Mouse (Mus musculus) forebrain, embryonic 13.5 days (tissue): ENCODE results near the gene Rpusd1. TPM values are rescaled to one million over a fixed set of nuclear protein-coding genes. Genes with fewer than 3 reads are reported as not detected.

ENCODE experiments used
- ATAC-seq: fragments of 200-750 bp; cut with Nextera tagmentation; 2 replicates; pipeline ENCODE4 v1.8.0; 2017
- H3K27ac ChIP-seq: fragments of 300-500 bp; sonication (generic); 2 replicates; pipeline ENCODE4 v1.5.1; 2015; ENCODE audit warnings: inconsistent platforms, mild to moderate bottlenecking, moderate library complexity
- H3K27me3 ChIP-seq: fragments of 300-500 bp; sonication (generic); 2 replicates; pipeline ENCODE4 v1.6.1; 2015; ENCODE audit warnings: mild to moderate bottlenecking, inconsistent platforms
- H3K36me3 ChIP-seq: fragments of 300-500 bp; sonication (generic); 2 replicates; pipeline ENCODE4 v1.6.1; 2015; ENCODE audit warnings: mild to moderate bottlenecking, inconsistent platforms; ENCODE audit not compliant: poor library complexity, severe bottlenecking
- H3K4me1 ChIP-seq: fragments of 300-500 bp; sonication (generic); 2 replicates; pipeline ENCODE4 v1.6.1; 2015; ENCODE audit warnings: inconsistent platforms
- H3K4me2 ChIP-seq: fragments of 300-500 bp; sonication (generic); 2 replicates; pipeline ENCODE4 v1.6.1; 2015; ENCODE audit warnings: inconsistent platforms, mild to moderate bottlenecking, moderate library complexity
- H3K4me3 ChIP-seq: fragments of 300-500 bp; sonication (generic); 2 replicates; pipeline ENCODE4 v1.5.1; 2015; ENCODE audit warnings: mild to moderate bottlenecking, inconsistent platforms
- H3K9ac ChIP-seq: fragments of 300-500 bp; sonication (generic); 2 replicates; pipeline ENCODE4 v1.6.1; 2015; ENCODE audit warnings: mild to moderate bottlenecking, inconsistent platforms
- H3K9me3 ChIP-seq: fragments of 300-500 bp; sonication (generic); replicated peaks from 2 replicates; pipeline ENCODE4 v1.6.1; 2016; ENCODE audit warnings: inconsistent platforms
- WGBS: fragments of 180-500 bp; shearing (Covaris S2); methylation state at CpG from one replicate; pipeline ENCODE4 v1.1.7; 2015; 5-methylcytosine and 5-hydroxymethylcytosine counted together
- polyA plus RNA-seq: library from polyadenylated mRNA; unstranded; fragments of >200 nt; fragmentation: Nextera tagmentation; extraction: Ambion mirVana; gene quantifications from 2 replicates; pipeline ENCODE4 v1.2.1, GENCODE M21; 2015

The Rpusd1 gene
- polyA plus RNA-seq, 1 experiment from 2014 or later = 22.3 TPM

- Histone ChIP-seq H3K9me3 (no peaks in the 10 kb centered on the region), H3K27ac (no peak overlapping the region), H3K4me2 (no peak overlapping the region), H3K9ac (no peak overlapping the region), H3K4me3 (no peak overlapping the region), H3K4me1 (peaks cover 9% of the 10 kb centered on the region), H3K27me3 (peaks cover 37% of the 10 kb centered on the region), H3K36me3 (peaks cover 22% of the 10 kb centered on the region)
- ATAC-seq = no peak
- 5% methylated on average over 6 of the region's 6 CpGs for WGBS
These were observed 11.3 kb upstream of the Rpusd1 start for GRCm38 (mm10) chr17:25716130-25716529.

- Histone ChIP-seq H3K4me2 (peak within 1 kb of the TSS; percentile 61), H3K9ac (peak within 1 kb of the TSS; percentile 38), H3K27me3 (peaks cover 37% of the 10 kb centered on the region), H3K4me1 (peaks cover 9% of the 10 kb centered on the region), H3K36me3 (peaks cover 29% of the 10 kb centered on the region), H3K27ac (no peak within 1 kb of the TSS), H3K4me3 (peak within 1 kb of the TSS; percentile 35), H3K9me3 (no peaks in the 10 kb centered on the region)
- ATAC-seq = peak; percentile 33; the same call in 1 of the 2 replicates
- WGBS = under 1% methylated on average over 45 of the region's 45 CpGs
These were observed 10.5 kb upstream of the Rpusd1 start, which contains the start of gene Gng13 for GRCm38 (mm10) chr17:25716711-25717637. Gene Gng13, plus strand, starts transcription at chr17:25717171.

GRCm38 (mm10) chr17:25717691-25718090 lies 9.8 kb upstream of the Rpusd1 start:
- Histone ChIP-seq H3K4me2 (peak overlapping the region; percentile 61), H3K36me3 (peaks cover 36% of the 10 kb centered on the region), H3K9ac (peak overlapping the region; percentile 38; the same call in 1 of the 2 replicates), H3K27ac (no peak overlapping the region), H3K27me3 (peaks cover 37% of the 10 kb centered on the region), H3K4me1 (peaks cover 9% of the 10 kb centered on the region), H3K9me3 (no peaks in the 10 kb centered on the region), H3K4me3 (peak overlapping the region; percentile 35)
- no peak for ATAC-seq
- 11% methylated on average over 6 of the region's 6 CpGs for WGBS

GRCm38 (mm10) chr17:25721476-25721875 lies 6.0 kb upstream of the Rpusd1 start:
- ATAC-seq = no peak
- H3K4me3 ChIP-seq = no peak overlapping the region
- 95% methylated on average over 5 of the region's 5 CpGs for WGBS
- H3K27ac ChIP-seq = no peak overlapping the region
- peaks cover 55% of the 10 kb centered on the region for H3K36me3 ChIP-seq
- H3K4me1 ChIP-seq = peaks cover 22% of the 10 kb centered on the region
- no peak overlapping the region for H3K4me2 ChIP-seq
- peaks cover 18% of the 10 kb centered on the region for H3K27me3 ChIP-seq
- H3K9me3 ChIP-seq = no peaks in the 10 kb centered on the region
- no peak overlapping the region for H3K9ac ChIP-seq

GRCm38 (mm10) chr17:25723470-25723869 lies 4.0 kb upstream of the Rpusd1 start:
- Histone ChIP-seq H3K36me3 (peaks cover 55% of the 10 kb centered on the region), H3K9me3 (no peaks in the 10 kb centered on the region), H3K27ac (no peak overlapping the region), H3K27me3 (no peaks in the 10 kb centered on the region), H3K4me3 (no peak overlapping the region), H3K4me2 (no peak overlapping the region), H3K9ac (no peak overlapping the region), H3K4me1 (peaks cover 26% of the 10 kb centered on the region)
- no peak for ATAC-seq
- 96% methylated on average over 19 of the region's 19 CpGs for WGBS

GRCm38 (mm10) chr17:25723919-25724318 lies 3.6 kb upstream of the Rpusd1 start:
- H3K36me3 ChIP-seq = peaks cover 58% of the 10 kb centered on the region
- no peak overlapping the region for H3K4me3 ChIP-seq
- WGBS = 77% methylated on average over 7 of the region's 7 CpGs
- H3K4me1 ChIP-seq = peaks cover 30% of the 10 kb centered on the region
- H3K4me2 ChIP-seq = no peak overlapping the region
- H3K27ac ChIP-seq = no peak overlapping the region
- ATAC-seq = no peak
- no peaks in the 10 kb centered on the region for H3K27me3 ChIP-seq
- no peak overlapping the region for H3K9ac ChIP-seq
- H3K9me3 ChIP-seq = no peaks in the 10 kb centered on the region

DNA sequence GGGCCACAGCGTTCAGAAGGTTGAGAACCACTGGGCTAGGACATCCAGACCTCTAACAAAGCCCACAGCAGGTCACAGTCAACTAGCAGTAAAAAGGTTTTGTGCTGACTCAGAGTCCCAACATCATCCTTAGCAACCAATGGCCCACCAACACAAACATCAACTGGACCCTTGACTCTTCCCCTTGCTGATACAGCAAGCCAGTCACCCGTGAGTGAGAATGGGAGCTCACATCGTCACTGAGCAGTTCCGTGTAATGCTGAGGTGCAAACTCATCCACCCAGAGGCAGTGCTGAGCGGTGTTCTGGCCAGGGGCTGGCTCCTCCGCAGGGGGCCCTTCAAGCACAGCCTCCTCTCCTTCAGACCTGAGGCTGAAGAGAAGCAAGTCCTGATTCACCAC lies 2.2 kb upstream of the Rpusd1 start:
- no peaks in the 10 kb centered on the region for H3K9me3 ChIP-seq
- H3K4me1 ChIP-seq = peaks cover 32% of the 10 kb centered on the region
- H3K4me3 ChIP-seq = no peak overlapping the region
- WGBS = 82% methylated on average over 6 of the region's 6 CpGs
- H3K36me3 ChIP-seq = peaks cover 53% of the 10 kb centered on the region
- H3K27ac ChIP-seq = no peak overlapping the region
- H3K9ac ChIP-seq = no peak overlapping the region
- no peaks in the 10 kb centered on the region for H3K27me3 ChIP-seq
- no peak overlapping the region for H3K4me2 ChIP-seq
- no peak for ATAC-seq

GRCm38 (mm10) chr17:25728009-25728270 lies 470 bp downstream of the Rpusd1 start:
- Histone ChIP-seq H3K4me1 (peaks cover 32% of the 10 kb centered on the region), H3K9ac (peak overlapping the region; percentile 80), H3K4me2 (peak overlapping the region; percentile 95), H3K27ac (no peak overlapping the region), H3K27me3 (no peaks in the 10 kb centered on the region), H3K9me3 (no peaks in the 10 kb centered on the region), H3K36me3 (peaks cover 38% of the 10 kb centered on the region), H3K4me3 (peak overlapping the region; percentile 62)
- no peak; the same call in none of the 2 replicates for ATAC-seq
- 18% methylated on average over 4 of the region's 4 CpGs for WGBS

GRCm38 (mm10) chr17:25732082-25732481 lies 4.6 kb downstream of the Rpusd1 start:
- H3K27me3 ChIP-seq = no peaks in the 10 kb centered on the region
- H3K9me3 ChIP-seq = no peaks in the 10 kb centered on the region
- H3K27ac ChIP-seq = no peak overlapping the region
- H3K4me1 ChIP-seq = peaks cover 13% of the 10 kb centered on the region
- H3K9ac ChIP-seq = no peak overlapping the region
- peaks cover 21% of the 10 kb centered on the region for H3K36me3 ChIP-seq
- ATAC-seq = no peak
- H3K4me3 ChIP-seq = no peak overlapping the region
- H3K4me2 ChIP-seq = no peak overlapping the region
- WGBS = 25% methylated on average over 2 of the region's 2 CpGs

- no peaks in the 10 kb centered on the region for H3K27me3 ChIP-seq
- H3K27ac ChIP-seq = no peak overlapping the region
- H3K4me2 ChIP-seq = no peak overlapping the region
- H3K9me3 ChIP-seq = no peaks in the 10 kb centered on the region
- no peak overlapping the region for H3K4me3 ChIP-seq
- H3K9ac ChIP-seq = no peak overlapping the region
- no peak for ATAC-seq
- peaks cover 9% of the 10 kb centered on the region for H3K36me3 ChIP-seq
- H3K4me1 ChIP-seq = no peaks in the 10 kb centered on the region
- 86% methylated on average over 5 of the region's 5 CpGs for WGBS
These were observed 7.8 kb downstream of the Rpusd1 start for GRCm38 (mm10) chr17:25735246-25735645.

DNA sequence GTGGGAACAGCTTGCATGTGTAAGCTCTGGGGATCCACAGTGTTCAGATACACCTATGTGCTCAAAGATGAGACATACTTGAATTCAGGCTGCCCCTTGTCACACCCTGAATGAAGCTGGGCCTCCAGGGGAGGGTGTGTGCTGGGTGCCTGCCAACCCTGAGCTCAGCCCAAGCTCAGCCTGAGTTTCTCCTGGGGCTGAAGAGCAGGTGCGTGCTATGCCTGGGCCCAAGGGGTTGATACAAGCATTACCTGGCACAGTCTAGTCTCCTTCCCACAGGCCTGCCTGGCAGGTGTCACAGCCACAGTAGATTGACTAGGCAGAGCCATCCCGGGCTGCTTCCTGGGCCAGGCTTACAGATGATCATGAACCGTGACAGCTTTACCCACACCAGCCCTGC lies 8.3 kb downstream of the Rpusd1 start, which contains the start of gene Mslnl:
Gene Mslnl (plus strand): TSS at position 298 of the 400 bp plus-strand sequence.
- H3K27ac ChIP-seq = no peak within 1 kb of the TSS
- H3K9me3 ChIP-seq = no peaks in the 10 kb centered on the region
- H3K27me3 ChIP-seq = no peaks in the 10 kb centered on the region
- no peak within 1 kb of the TSS for H3K4me2 ChIP-seq
- ATAC-seq = no peak
- WGBS = 83% methylated on average over 3 of the region's 3 CpGs
- peaks cover 4% of the 10 kb centered on the region for H3K36me3 ChIP-seq
- H3K4me3 ChIP-seq = no peak within 1 kb of the TSS
- no peaks in the 10 kb centered on the region for H3K4me1 ChIP-seq
- no peak within 1 kb of the TSS for H3K9ac ChIP-seq

DNA sequence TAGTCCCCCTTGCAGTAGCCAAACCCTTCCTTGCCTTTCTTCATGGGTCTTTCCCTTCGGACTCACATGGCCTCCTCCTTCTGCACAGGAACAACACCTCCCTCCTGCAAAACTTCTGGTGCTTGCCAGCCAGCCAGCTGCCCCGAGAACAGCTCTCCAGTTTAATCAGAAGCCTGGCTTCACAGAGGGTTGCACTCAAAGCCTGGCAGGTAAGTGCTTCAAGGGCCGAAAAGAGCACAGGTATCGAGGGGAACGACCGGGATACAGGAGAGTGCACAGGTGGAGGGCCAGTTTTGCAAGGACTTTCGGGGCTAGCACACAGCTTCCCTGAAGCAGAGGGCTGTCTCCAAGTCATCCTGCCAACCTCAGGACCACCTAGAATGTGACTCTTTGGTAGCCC lies 11.4 kb downstream of the Rpusd1 start:
- H3K36me3 ChIP-seq = no peaks in the 10 kb centered on the region
- no peaks in the 10 kb centered on the region for H3K9me3 ChIP-seq
- no peak overlapping the region for H3K4me3 ChIP-seq
- no peaks in the 10 kb centered on the region for H3K4me1 ChIP-seq
- no peak overlapping the region for H3K27ac ChIP-seq
- no peak overlapping the region for H3K9ac ChIP-seq
- no peak for ATAC-seq
- no peak overlapping the region for H3K4me2 ChIP-seq
- WGBS = 86% methylated on average over 7 of the region's 7 CpGs
- no peaks in the 10 kb centered on the region for H3K27me3 ChIP-seq
